Mouse (Mus musculus): Measurements from ENCODE around the gene H2afx.

- 0 out of 2 replicates have a peak, but pooled peaks have one; percentile 11 for TF ChIP-seq CTCF (IDR thresholded peaks at IDR 0.05; ENCODE audit: borderline replicate concordance, control insufficient read depth, extremely low read depth, insufficient read depth, low read length, poor library complexity)
- no peak for TF ChIP-seq POLR2A (IDR thresholded peaks at IDR 0.05; ENCODE audit: control insufficient read depth, extremely low read depth, insufficient read depth, low read length, poor library complexity)
Observed at GRCm38 (mm10) chr9:44327064-44327711, 7.3 kb upstream of the H2afx start.
